In the genomic region with DNA sequence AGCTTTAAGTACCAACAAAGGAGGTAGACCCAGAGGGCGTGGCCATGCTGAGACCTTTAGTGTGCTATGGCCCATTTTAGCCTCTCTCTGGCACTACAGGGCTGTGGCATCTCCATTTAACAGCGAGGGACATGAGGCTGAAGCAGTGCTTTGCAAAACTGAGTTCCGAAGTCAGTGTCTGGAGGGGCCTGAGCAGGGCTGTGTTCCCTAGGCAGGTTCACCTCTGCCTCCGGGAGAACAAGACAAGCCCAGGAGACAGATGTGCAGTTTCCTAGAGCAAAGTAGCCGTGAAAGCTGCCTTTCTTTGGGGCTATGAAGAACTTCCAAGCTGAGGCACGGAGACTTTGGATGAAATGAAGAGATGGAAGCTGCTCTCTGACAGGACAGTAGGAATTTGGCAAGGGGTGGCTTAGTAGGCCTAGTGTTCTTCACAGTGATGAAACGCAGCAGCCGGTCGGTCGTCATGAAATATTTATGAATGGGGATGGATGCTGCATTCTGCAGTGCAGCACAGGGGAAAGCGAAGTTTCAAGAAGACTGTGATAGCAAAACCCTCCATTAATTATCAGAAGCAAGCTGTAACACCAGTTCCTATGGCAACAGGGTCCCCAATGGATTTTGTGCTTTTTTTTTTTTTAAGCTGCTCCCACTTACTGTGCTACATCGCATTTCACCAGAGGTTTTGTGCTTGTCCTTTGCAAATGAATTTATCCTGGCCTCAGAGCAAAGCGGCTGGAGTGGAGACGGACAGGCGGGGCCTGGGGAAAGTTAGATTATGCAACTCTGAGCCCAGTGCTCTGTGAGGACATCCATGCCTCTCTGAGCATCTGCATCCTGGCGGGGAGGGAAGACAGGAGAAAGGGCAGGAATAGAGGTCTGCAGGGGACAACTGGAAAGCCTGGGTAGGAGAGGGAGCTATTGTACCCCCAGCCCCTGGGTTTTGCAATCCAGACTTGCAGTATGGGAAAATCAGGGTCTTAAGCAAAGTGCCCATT, we compare ENCODE assay signal across 7 mouse cellular contexts.
A peak's percentile ranks its signal among the peaks of the same experiment; 100 is the strongest.
DNase-seq lines count a peak whose midpoint lies in the region; ATAC-seq lines count a peak whose summit lies in the region.

No protein-coding gene starts in this region.

- peaks cover 15% of the 10 kb centered on the region for H3K4me1 ChIP-seq in lung, embryonic 16.5 days (replicated peaks; ENCODE audit: control insufficient read depth, insufficient read depth, low read length)

- no peak overlapping the region for H3K4me3 ChIP-seq in lung, embryonic 16.5 days (ENCODE audit: low read length)

- WGBS in lung, embryonic 16.5 days = 52% methylated on average over 16 of the region's 16 CpGs

- H3K27ac ChIP-seq in lung, embryonic 16.5 days (ENCODE audit: low read length) = no peak overlapping the region

- no peaks in the 10 kb centered on the region for H3K9me3 ChIP-seq in lung, embryonic 16.5 days (ENCODE audit: control insufficient read depth, low read length)

- no peaks in the 10 kb centered on the region for H3K36me3 ChIP-seq in lung, embryonic 16.5 days (ENCODE audit: control insufficient read depth, insufficient read depth, low read length)

- intact Hi-C loops in heart, postnatal 14 days (cut with DNase I) = no loop called here

- H3K4me2 ChIP-seq in lung, embryonic 16.5 days (ENCODE audit: low read depth, low read length) = no peak overlapping the region

- peak; percentile 43; the same call in 1 of the 2 replicates for ATAC-seq in lung, embryonic 16.5 days (ENCODE audit: low read depth)

- no peak for DNase-seq in lung, postnatal 4 days
- DNase-seq in heart, postnatal 14 days = peak; percentile 18 to 27
- DNase-seq in lung, postnatal 36 days = peak; percentile 33
- peak; percentile 48 for DNase-seq in telencephalon, adult 2 months (ENCODE audit: low read depth, low spot score)
- no peak for DNase-seq in kidney, postnatal 10 days
- no peak for DNase-seq in ovary, postnatal 36 days (ENCODE audit: low spot score)

- no peaks in the 10 kb centered on the region for H3K27me3 ChIP-seq in lung, embryonic 16.5 days (ENCODE audit: control insufficient read depth, insufficient read depth, low read depth, low read length)

- no peak overlapping the region for H3K9ac ChIP-seq in lung, embryonic 16.5 days (ENCODE audit: low read length)

Comparison
In these comparisons a context has a peak if more than half of its experiments do, and no peak if none do; other contexts are left out.
1. DNase-seq: peak in heart, postnatal 14 days (2 of 2), lung, postnatal 36 days (single experiment) and telencephalon, adult 2 months (single experiment); none in lung, postnatal 4 days (0 of 2), kidney, postnatal 10 days (single experiment) and ovary, postnatal 36 days (single experiment).